In the genomic region with DNA sequence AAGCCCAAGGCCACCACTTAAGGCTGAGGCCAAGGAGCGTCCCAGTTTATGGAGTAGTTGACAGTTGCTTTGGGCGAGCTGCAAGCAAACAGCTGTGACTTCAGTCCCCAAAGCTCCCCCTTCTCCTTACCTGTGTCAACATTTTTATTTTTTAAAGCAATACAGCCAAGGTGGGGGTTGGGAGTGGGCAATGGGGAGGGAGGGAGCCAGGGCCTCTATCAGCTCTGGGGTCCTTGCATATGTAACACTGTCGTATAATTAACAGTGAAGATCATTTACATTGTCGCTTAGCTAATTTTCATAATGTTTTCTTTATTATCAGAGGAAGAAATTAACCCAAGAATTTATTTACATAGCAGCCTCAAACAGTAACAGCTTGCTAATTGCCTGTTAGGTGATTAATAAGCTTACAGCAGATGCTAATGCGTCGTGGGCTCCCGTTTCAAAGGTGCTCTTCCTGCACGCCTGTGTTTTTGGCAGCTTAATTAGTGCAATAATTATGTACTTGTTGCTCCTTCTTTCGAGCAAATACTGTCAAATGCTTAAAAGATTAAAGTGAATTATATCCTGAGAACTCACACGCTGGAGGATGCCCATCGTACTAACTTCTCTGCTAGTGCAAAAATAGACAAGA, we compare ENCODE assay signal across 29 mouse cellular contexts.
DNase-seq lines count a peak whose midpoint lies in the region; ATAC-seq and TF ChIP-seq lines count a peak whose summit lies in the region.
"Had no signal": no experiment of that assay in that cellular context is flagged by ENCODE, and none has a peak within 500 bp of the region (broad histone marks: within the 10 kb centered on the region; RNA-seq: fewer than 3 reads in every experiment).

No protein-coding gene starts in this region.

- peak; percentile 36; the same call in 1 of the 2 replicates for ATAC-seq in forebrain, embryonic 13.5 days
- ATAC-seq in forebrain, embryonic 12.5 days (ENCODE audit: low FRiP score): no peak
- no peak; the same call in 1 of the 2 replicates for ATAC-seq in hindbrain, embryonic 14.5 days (ENCODE audit: low FRiP score)
- ATAC-seq in hindbrain, embryonic 11.5 days (ENCODE audit: low FRiP score): no peak
- ATAC-seq in midbrain, postnatal 0 days (ENCODE audit: low FRiP score): no peak
- no peak for ATAC-seq in midbrain, embryonic 16.5 days
- ATAC-seq in neural tube, embryonic 15.5 days (ENCODE audit: low FRiP score): peak; percentile 65
- ATAC-seq: inflammation-experienced regulatory T-cells, adult 6 months had no signal

- no peak overlapping the region for H3K27ac ChIP-seq in forebrain, embryonic 13.5 days
- H3K27ac ChIP-seq in forebrain, embryonic 12.5 days: no peak overlapping the region
- no peak overlapping the region; the same call in 1 of the 2 replicates for H3K27ac ChIP-seq in hindbrain, embryonic 14.5 days
- H3K27ac ChIP-seq in hindbrain, embryonic 11.5 days (ENCODE audit: low read depth, low read length): no peak overlapping the region
- no peak overlapping the region for H3K27ac ChIP-seq in midbrain, postnatal 0 days (ENCODE audit: low read depth, low read length)
- no peak overlapping the region for H3K27ac ChIP-seq in midbrain, embryonic 16.5 days (ENCODE audit: low read length)
- H3K27ac ChIP-seq in neural tube, embryonic 15.5 days (replicated peaks): no peak overlapping the region
- H3K27ac ChIP-seq: gastrocnemius, adult 2 months; kidney, embryonic 15.5 days; liver, embryonic 14.5 days; midbrain, embryonic 12.5 days; neural tube, embryonic 12.5 days had no signal

- H3K36me3 ChIP-seq in forebrain, embryonic 13.5 days (ENCODE audit: poor library complexity, severe bottlenecking): no peaks in the 10 kb centered on the region
- H3K36me3 ChIP-seq in forebrain, embryonic 12.5 days (replicated peaks): no peaks in the 10 kb centered on the region
- H3K36me3 ChIP-seq in hindbrain, embryonic 14.5 days (replicated peaks; ENCODE audit: control insufficient read depth, insufficient read depth): no peaks in the 10 kb centered on the region
- H3K36me3 ChIP-seq in hindbrain, embryonic 11.5 days (ENCODE audit: control insufficient read depth, insufficient read depth, low read length): no peaks in the 10 kb centered on the region
- H3K36me3 ChIP-seq in midbrain, postnatal 0 days (ENCODE audit: insufficient read depth, low read length): no peaks in the 10 kb centered on the region
- no peaks in the 10 kb centered on the region for H3K36me3 ChIP-seq in midbrain, embryonic 16.5 days (ENCODE audit: control insufficient read depth, insufficient read depth, low read length)
- H3K36me3 ChIP-seq in neural tube, embryonic 15.5 days: no peaks in the 10 kb centered on the region
- H3K36me3 ChIP-seq: kidney, embryonic 15.5 days; midbrain, embryonic 12.5 days; neural tube, embryonic 12.5 days had no signal

- no peak for TF ChIP-seq CTCF in midbrain, postnatal 0 days (IDR thresholded peaks at IDR 0.05)

- H3K4me2 ChIP-seq in forebrain, embryonic 13.5 days: no peak overlapping the region
- no peak overlapping the region for H3K4me2 ChIP-seq in forebrain, embryonic 12.5 days
- no peak overlapping the region for H3K4me2 ChIP-seq in hindbrain, embryonic 14.5 days (replicated peaks)
- H3K4me2 ChIP-seq in hindbrain, embryonic 11.5 days (replicated peaks; ENCODE audit: low read depth, low read length): no peak overlapping the region
- H3K4me2 ChIP-seq in midbrain, postnatal 0 days (ENCODE audit: low read depth, low read length, poor library complexity, severe bottlenecking): no peak overlapping the region
- H3K4me2 ChIP-seq in midbrain, embryonic 16.5 days (ENCODE audit: low read length): no peak overlapping the region
- no peak overlapping the region for H3K4me2 ChIP-seq in neural tube, embryonic 15.5 days
- H3K4me2 ChIP-seq: heart, embryonic 11.5 days; kidney, embryonic 15.5 days; midbrain, embryonic 12.5 days; neural tube, embryonic 12.5 days had no signal

- H3K4me1 ChIP-seq in forebrain, embryonic 13.5 days: peaks cover 12% of the 10 kb centered on the region
- H3K4me1 ChIP-seq in forebrain, embryonic 12.5 days: 0 out of 2 replicates have a peak, but pooled peaks cover 6% of the 10 kb centered on the region
- H3K4me1 ChIP-seq in hindbrain, embryonic 14.5 days (replicated peaks; ENCODE audit: control insufficient read depth, insufficient read depth, low read length): peaks cover 9% of the 10 kb centered on the region
- no peaks in the 10 kb centered on the region for H3K4me1 ChIP-seq in hindbrain, embryonic 11.5 days (replicated peaks; ENCODE audit: control insufficient read depth, insufficient read depth, low read length)
- no peaks in the 10 kb centered on the region for H3K4me1 ChIP-seq in midbrain, postnatal 0 days (ENCODE audit: insufficient read depth, low read length)
- no peaks in the 10 kb centered on the region for H3K4me1 ChIP-seq in midbrain, embryonic 16.5 days (ENCODE audit: control insufficient read depth, insufficient read depth, low read length)
- H3K4me1 ChIP-seq in neural tube, embryonic 15.5 days: peaks cover 12% of the 10 kb centered on the region
- H3K4me1 ChIP-seq: kidney, embryonic 15.5 days; midbrain, embryonic 12.5 days; neural tube, embryonic 12.5 days had no signal

- 43% methylated on average over 11 of the region's 11 CpGs for WGBS in forebrain, embryonic 13.5 days
- WGBS in forebrain, embryonic 12.5 days: 48% methylated on average over 11 of the region's 11 CpGs
- WGBS in hindbrain, embryonic 14.5 days: 54% methylated on average over 11 of the region's 11 CpGs
- 81% methylated on average over 11 of the region's 11 CpGs for WGBS in hindbrain, embryonic 11.5 days
- 65% methylated on average over 11 of the region's 11 CpGs for WGBS in midbrain, postnatal 0 days
- 66% methylated on average over 11 of the region's 11 CpGs for WGBS in midbrain, embryonic 16.5 days
- WGBS in neural tube, embryonic 15.5 days: 43% methylated on average over 11 of the region's 11 CpGs

- peak; percentile 69 for DNase-seq in hindbrain, embryonic 14.5 days (ENCODE audit: low spot score)
- no peak for DNase-seq in hindbrain, embryonic 11.5 days (ENCODE audit: low spot score)
- peak; percentile 68 for DNase-seq in midbrain, postnatal 0 days (ENCODE audit: low spot score)
- DNase-seq in right cerebral cortex, postnatal 25 days: no peak
- DNase-seq: adrenal gland, adult 8-10 months; cerebellum, adult 9-10 months; cerebellum, postnatal 36 days; gastrocnemius, adult 2 months; gastrocnemius, postnatal 36 days; heart, adult 18-20 months; heart, postnatal 36 days; kidney, adult 11 months; kidney, postnatal 25 days; liver; lung, adult 2 months; lung, postnatal 14 days; thymus, adult 2 months; thymus, postnatal 36 days had no signal

- H3K4me3 ChIP-seq in forebrain, embryonic 13.5 days: no peak overlapping the region
- H3K4me3 ChIP-seq in forebrain, embryonic 12.5 days (replicated peaks): no peak overlapping the region
- H3K4me3 ChIP-seq in hindbrain, embryonic 14.5 days (replicated peaks; ENCODE audit: low read length): no peak overlapping the region
- no peak overlapping the region for H3K4me3 ChIP-seq in hindbrain, embryonic 11.5 days (ENCODE audit: low read depth, low read length)
- H3K4me3 ChIP-seq in midbrain, postnatal 0 days (ENCODE audit: low read depth, low read length): no peak overlapping the region
- H3K4me3 ChIP-seq in midbrain, embryonic 16.5 days (ENCODE audit: low read depth, low read length): no peak overlapping the region
- no peak overlapping the region for H3K4me3 ChIP-seq in neural tube, embryonic 15.5 days (replicated peaks)
- H3K4me3 ChIP-seq: gastrocnemius, adult 2 months; kidney, embryonic 15.5 days; midbrain, embryonic 12.5 days; neural tube, embryonic 12.5 days had no signal

- H3K9me3 ChIP-seq in forebrain, embryonic 13.5 days (replicated peaks): no peaks in the 10 kb centered on the region
- H3K9me3 ChIP-seq in forebrain, embryonic 12.5 days: no peaks in the 10 kb centered on the region
- H3K9me3 ChIP-seq in hindbrain, embryonic 14.5 days (ENCODE audit: control insufficient read depth, low read length): no peaks in the 10 kb centered on the region
- no peaks in the 10 kb centered on the region for H3K9me3 ChIP-seq in hindbrain, embryonic 11.5 days (ENCODE audit: control insufficient read depth, low read length)
- H3K9me3 ChIP-seq in midbrain, postnatal 0 days (ENCODE audit: low read length): no peaks in the 10 kb centered on the region
- H3K9me3 ChIP-seq in midbrain, embryonic 16.5 days (replicated peaks; ENCODE audit: control insufficient read depth, low read length, poor library complexity, severe bottlenecking): no peaks in the 10 kb centered on the region
- no peaks in the 10 kb centered on the region for H3K9me3 ChIP-seq in neural tube, embryonic 15.5 days (replicated peaks)
- H3K9me3 ChIP-seq: kidney, embryonic 15.5 days; midbrain, embryonic 12.5 days; neural tube, embryonic 12.5 days had no signal

- H3K27me3 ChIP-seq in forebrain, embryonic 13.5 days: peaks cover 41% of the 10 kb centered on the region
- peaks cover 52% of the 10 kb centered on the region for H3K27me3 ChIP-seq in forebrain, embryonic 12.5 days
- H3K27me3 ChIP-seq in hindbrain, embryonic 14.5 days (ENCODE audit: control insufficient read depth, insufficient read depth, low read length): no peaks in the 10 kb centered on the region
- no peaks in the 10 kb centered on the region for H3K27me3 ChIP-seq in hindbrain, embryonic 11.5 days (ENCODE audit: control insufficient read depth, insufficient read depth, low read length)
- H3K27me3 ChIP-seq in midbrain, postnatal 0 days (ENCODE audit: insufficient read depth, low read length): peaks cover 4% of the 10 kb centered on the region; the same call in 1 of the 2 replicates
- no peaks in the 10 kb centered on the region for H3K27me3 ChIP-seq in midbrain, embryonic 16.5 days (ENCODE audit: control insufficient read depth, insufficient read depth, low read depth, low read length)
- H3K27me3 ChIP-seq in neural tube, embryonic 15.5 days (replicated peaks): peaks cover 11% of the 10 kb centered on the region
- H3K27me3 ChIP-seq: CH12.LX; midbrain, embryonic 12.5 days; neural tube, embryonic 12.5 days had no signal

- no peak overlapping the region for H3K9ac ChIP-seq in forebrain, embryonic 13.5 days
- no peak overlapping the region for H3K9ac ChIP-seq in forebrain, embryonic 12.5 days
- no peak overlapping the region for H3K9ac ChIP-seq in hindbrain, embryonic 14.5 days
- H3K9ac ChIP-seq in hindbrain, embryonic 11.5 days (ENCODE audit: low read depth, low read length): no peak overlapping the region
- H3K9ac ChIP-seq in midbrain, postnatal 0 days (replicated peaks; ENCODE audit: low read length, poor library complexity, severe bottlenecking): no peak overlapping the region
- H3K9ac ChIP-seq in midbrain, embryonic 16.5 days (ENCODE audit: low read depth, low read length): no peak overlapping the region
- H3K9ac ChIP-seq in neural tube, embryonic 15.5 days (replicated peaks): no peak overlapping the region
- H3K9ac ChIP-seq: kidney, embryonic 15.5 days; liver, embryonic 14.5 days; midbrain, embryonic 12.5 days; neural tube, embryonic 12.5 days had no signal

Comparison
In these comparisons a context has a peak if more than half of its experiments do, and no peak if none do; other contexts are left out.
1. ATAC-seq: peak in forebrain, embryonic 13.5 days (single experiment) and neural tube, embryonic 15.5 days (single experiment); none in forebrain, embryonic 12.5 days (single experiment), hindbrain, embryonic 14.5 days (single experiment), hindbrain, embryonic 11.5 days (single experiment), midbrain, postnatal 0 days (single experiment) and midbrain, embryonic 16.5 days (single experiment).
2. DNase-seq: peak in hindbrain, embryonic 14.5 days (single experiment) and midbrain, postnatal 0 days (single experiment); none in hindbrain, embryonic 11.5 days (single experiment) and right cerebral cortex, postnatal 25 days (single experiment).